Mouse (Mus musculus) forebrain, embryonic 16.5 days (tissue): ENCODE results near the gene Gm15737. TPM values are rescaled to one million over a fixed set of nuclear protein-coding genes. Genes with fewer than 3 reads are reported as not detected.

Experiments used
- ATAC-seq: fragments of 200-750 bp; cut with Nextera tagmentation; 2 replicates; pipeline ENCODE4 v1.8.0; 2017; ENCODE audit warnings: mild to moderate bottlenecking, moderate library complexity
- H3K27ac ChIP-seq: fragments of 300-500 bp; sonication (generic); 2 replicates; pipeline ENCODE4 v1.5.1; 2014; ENCODE audit warnings: low read length, control low read depth
- H3K27me3 ChIP-seq: fragments of 300-500 bp; sonication (generic); replicated peaks from 2 replicates; pipeline ENCODE4 v1.6.1; 2014; ENCODE audit warnings: low read length; ENCODE audit not compliant: control insufficient read depth, insufficient read depth
- H3K36me3 ChIP-seq: fragments of 300-500 bp; sonication (generic); 2 replicates; pipeline ENCODE4 v1.6.1; 2014; ENCODE audit not compliant: control insufficient read depth, insufficient read depth
- H3K4me1 ChIP-seq: fragments of 300-500 bp; sonication (generic); replicated peaks from 2 replicates; pipeline ENCODE4 v1.6.1; 2014; ENCODE audit warnings: low read length; ENCODE audit not compliant: control insufficient read depth, insufficient read depth
- H3K4me2 ChIP-seq: fragments of 300-500 bp; sonication (generic); 2 replicates; pipeline ENCODE4 v1.6.1; 2014; ENCODE audit warnings: mild to moderate bottlenecking, low read length, control low read depth
- H3K4me3 ChIP-seq: fragments of 300-500 bp; sonication (generic); replicated peaks from 2 replicates; pipeline ENCODE4 v1.5.1; 2014; ENCODE audit warnings: mild to moderate bottlenecking, low read length, control low read depth
- H3K9ac ChIP-seq: fragments of 300-500 bp; sonication (generic); replicated peaks from 2 replicates; pipeline ENCODE4 v1.6.1; 2014; ENCODE audit warnings: low read depth, low read length, control low read depth
- H3K9me3 ChIP-seq: fragments of 300-500 bp; sonication (generic); 2 replicates; pipeline ENCODE4 v1.6.1; 2016; ENCODE audit warnings: low read length; ENCODE audit not compliant: control insufficient read depth
- WGBS: fragments of 180-500 bp; shearing (Covaris S2); extraction: QIAGEN DNeasy Blood & Tissue Kit; methylation state at CpG from one replicate; pipeline ENCODE4 v1.1.7; 2014; 5-methylcytosine and 5-hydroxymethylcytosine counted together
- polyA plus RNA-seq: library from polyadenylated mRNA; unstranded; fragments of >200 nt; fragmentation: Nextera tagmentation; extraction: Ambion mirVana; gene quantifications from 2 replicates; pipeline ENCODE4 v1.2.1, GENCODE M21; 2015

Gm15737 gene
- polyA plus RNA-seq, 1 experiment from 2014 or later, result not detected

DNA sequence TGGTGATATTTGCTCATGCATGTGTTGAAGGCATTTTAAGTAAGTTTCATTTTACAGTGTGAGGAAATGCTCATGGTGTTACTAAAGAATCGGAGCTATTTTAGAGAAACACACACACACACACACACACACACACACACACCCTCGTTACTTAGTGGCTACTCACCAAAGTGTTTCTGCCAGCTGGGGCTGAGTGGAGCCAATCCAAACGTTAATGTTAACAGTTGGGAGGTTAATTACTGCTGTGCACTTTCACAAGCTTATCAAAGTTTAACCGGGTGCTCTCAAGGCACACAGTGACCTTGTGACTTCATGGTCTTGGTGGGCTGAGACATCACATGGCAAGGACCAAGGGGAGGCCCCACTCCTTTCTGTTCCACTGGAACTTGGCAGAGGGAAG, 52.7 kb downstream of the Gm15737 start:
- Histone ChIP-seq H3K27me3 (no peaks in the 10 kb centered on the region), H3K9ac (no peak overlapping the region), H3K9me3 (no peaks in the 10 kb centered on the region), H3K27ac (no peak overlapping the region), H3K4me2 (no peak overlapping the region), H3K4me1 (no peaks in the 10 kb centered on the region), H3K4me3 (no peak overlapping the region), H3K36me3 (no peaks in the 10 kb centered on the region)
- WGBS, result 27% methylated on average over 4 of the region's 4 CpGs
- no peak for ATAC-seq

DNA sequence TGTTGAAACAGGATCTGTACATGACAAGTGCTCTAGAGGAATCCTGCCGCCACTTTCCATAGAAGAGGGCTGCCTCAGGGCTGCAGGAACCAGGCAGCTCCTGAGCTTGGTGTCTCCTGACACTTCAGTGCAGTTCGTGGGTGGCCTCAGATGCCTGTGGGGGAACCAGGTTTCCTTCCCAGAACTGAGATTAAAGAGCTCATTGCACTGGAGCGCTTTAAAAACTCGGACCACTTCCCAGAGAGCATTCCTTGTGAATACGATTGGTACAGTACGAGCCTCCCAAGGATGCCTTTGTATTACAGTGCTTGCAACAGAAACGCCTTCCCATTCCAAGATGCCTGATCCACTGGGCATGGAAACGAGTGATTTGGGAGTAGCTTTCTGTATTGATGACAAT, 55.4 kb downstream of the Gm15737 start:
- no peaks in the 10 kb centered on the region for H3K4me1 ChIP-seq
- 54% methylated on average over 8 of the region's 8 CpGs for WGBS
- ATAC-seq, result 0 out of 2 replicates have a peak, but pooled peaks have one; percentile 26

DNA sequence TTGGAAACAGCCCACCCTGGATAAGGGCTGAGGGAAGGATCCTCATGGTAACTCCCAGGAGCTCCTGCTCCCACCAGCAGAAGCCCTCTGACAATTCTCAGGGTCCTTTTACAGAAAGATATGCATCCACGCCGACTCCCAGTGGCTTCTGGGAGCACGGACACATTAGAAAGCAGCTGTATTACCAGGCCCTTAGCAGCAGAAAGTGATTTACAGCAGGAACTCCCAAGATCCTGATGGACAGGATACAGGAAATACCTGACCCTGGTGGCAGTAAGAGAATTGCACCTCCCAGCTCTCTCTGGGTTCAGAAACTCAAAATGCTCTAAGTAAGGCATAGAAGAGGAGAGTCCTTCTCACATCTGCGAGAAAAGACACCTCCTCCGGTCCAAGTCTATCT, 59.1 kb downstream of the Gm15737 start:
- Histone ChIP-seq H3K36me3 (no peaks in the 10 kb centered on the region), H3K4me2 (no peak overlapping the region), H3K27ac (no peak overlapping the region), H3K4me1 (no peaks in the 10 kb centered on the region), H3K9me3 (no peaks in the 10 kb centered on the region), H3K27me3 (no peaks in the 10 kb centered on the region), H3K4me3 (no peak overlapping the region), H3K9ac (no peak overlapping the region)
- no peak for ATAC-seq
- 92% methylated on average over 5 of the region's 5 CpGs for WGBS

More for the DNA sequence above, 55.4 kb downstream of the Gm15737 start:
- Histone ChIP-seq H3K9me3 (no peaks in the 10 kb centered on the region), H3K27me3 (no peaks in the 10 kb centered on the region), H3K27ac (no peak overlapping the region), H3K36me3 (no peaks in the 10 kb centered on the region), H3K9ac (no peak overlapping the region), H3K4me3 (no peak overlapping the region), H3K4me2 (no peak overlapping the region)

Other genes starting within 250 kb of the Gm15737 start
- gene Prickle2, start 163.2 kb upstream of the Gm15737 start, polyA plus RNA-seq, result 9.0 and 11.9 TPM in 2 replicates
- gene A730049H05Rik, start 52.9 kb upstream of the Gm15737 start, polyA plus RNA-seq, result 0.19 TPM in 1 of 2 replicates, not detected in the other
- 1.1 and 1.3 TPM in 2 replicates for gene Adamts9, start 74.1 kb downstream of the Gm15737 start, polyA plus RNA-seq